Mouse (Mus musculus) ES-Bruce4 (cell line): ENCODE results near the gene Atg4c. TPM values are rescaled to one million over a fixed set of nuclear protein-coding genes. Genes with fewer than 3 reads are reported as not detected.

Experiments used
- H3K27ac ChIP-seq: 2 replicates; pipeline ENCODE4 v1.5.1; 2012; ENCODE audit warnings: low read length, inconsistent platforms; ENCODE audit not compliant: insufficient read depth
- H3K27me3 ChIP-seq: 2 replicates; pipeline ENCODE4 v1.6.1; 2012; ENCODE audit warnings: mild to moderate bottlenecking, low read length, inconsistent platforms; ENCODE audit not compliant: control insufficient read depth, poor library complexity, insufficient read depth, severe bottlenecking
- H3K36me3 ChIP-seq: 2 replicates; pipeline ENCODE4 v1.6.1; 2012; ENCODE audit warnings: inconsistent platforms, mild to moderate bottlenecking, low read length, moderate library complexity; ENCODE audit not compliant: control insufficient read depth, poor library complexity, insufficient read depth, severe bottlenecking
- H3K4me1 ChIP-seq: one replicate; pipeline ENCODE4 v1.8.1; 2011; ENCODE audit warnings: low read length; ENCODE audit not compliant: control insufficient read depth, insufficient read depth
- H3K4me3 ChIP-seq: 2 replicates; pipeline ENCODE4 v1.5.1; 2011; ENCODE audit warnings: low read depth, mild to moderate bottlenecking, low read length
- H3K9ac ChIP-seq: 2 replicates; pipeline ENCODE4 v1.6.1; 2012; ENCODE audit warnings: low read depth, mild to moderate bottlenecking, inconsistent platforms; ENCODE audit not compliant: poor library complexity, severe bottlenecking
- H3K9me3 ChIP-seq: replicated peaks from 2 replicates; pipeline ENCODE4 v1.6.1; 2012; ENCODE audit warnings: mild to moderate bottlenecking, low read length, inconsistent platforms; ENCODE audit not compliant: control insufficient read depth, poor library complexity, insufficient read depth, severe bottlenecking
- CTCF ChIP-seq: IDR thresholded peaks from one replicate; pipeline ENCODE4 v1.8.1; 2011; ENCODE audit warnings: low read depth, low read length
- EP300 ChIP-seq: IDR thresholded peaks from 2 replicates; pipeline ENCODE4 v1.6.1; 2011; ENCODE audit warnings: low read depth, low read length; ENCODE audit not compliant: insufficient read depth
- POLR2A ChIP-seq: IDR thresholded peaks from one replicate; pipeline ENCODE4 v1.8.1; 2011; ENCODE audit warnings: low read length; ENCODE audit not compliant: insufficient read depth
- polyA plus RNA-seq: library from polyadenylated mRNA; stranded (reverse); fragments of >200 nt; gene quantifications from 2 replicates; pipeline ENCODE4 v1.2.4, GENCODE M21; 2011; ENCODE audit warnings: low read depth; ENCODE audit not compliant: missing spikeins, insufficient read depth, insufficient read length

The Atg4c gene
- polyA plus RNA-seq, 1 experiment = 16.5 TPM

DNA sequence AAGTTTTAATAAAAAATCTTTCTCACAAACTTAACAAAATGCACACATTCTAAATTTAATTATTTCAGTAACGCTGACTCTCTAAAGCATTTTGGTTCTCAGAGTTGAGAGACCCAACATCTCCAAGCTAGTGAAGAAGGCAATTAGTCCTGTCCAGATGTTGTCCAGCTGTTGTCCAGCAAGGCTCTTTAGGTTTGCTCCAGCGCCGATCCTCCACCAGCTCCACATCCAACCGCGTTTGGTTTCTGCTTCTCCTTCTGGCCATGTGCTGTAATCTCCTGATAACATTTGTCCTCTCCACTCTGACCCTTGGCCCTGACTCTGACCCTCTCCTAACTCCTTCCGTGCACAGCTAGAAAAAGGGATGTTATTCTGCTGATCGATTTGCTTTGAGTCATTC, 16.9 kb upstream of the Atg4c start:
- Histone ChIP-seq H3K4me1 (no peaks in the 10 kb centered on the region), H3K9ac (no peak overlapping the region)

GRCm38 (mm10) chr4:99177255-99177654, 16.5 kb upstream of the Atg4c start:
- H3K9me3 ChIP-seq = no peaks in the 10 kb centered on the region
- no peaks in the 10 kb centered on the region for H3K4me1 ChIP-seq
- H3K4me3 ChIP-seq = no peak overlapping the region
- TF ChIP-seq EP300 (no peak), POLR2A (no peak), CTCF (no peak)
- no peaks in the 10 kb centered on the region for H3K27me3 ChIP-seq
- H3K9ac ChIP-seq = no peak overlapping the region
- H3K27ac ChIP-seq = no peak overlapping the region
- no peaks in the 10 kb centered on the region for H3K36me3 ChIP-seq

More for the DNA sequence above, 16.9 kb upstream of the Atg4c start:
- no peak overlapping the region for H3K4me3 ChIP-seq
- no peak overlapping the region for H3K27ac ChIP-seq
- H3K9me3 ChIP-seq = no peaks in the 10 kb centered on the region
- no peaks in the 10 kb centered on the region for H3K36me3 ChIP-seq
- TF ChIP-seq CTCF = no peak
- TF ChIP-seq EP300 = no peak
- TF ChIP-seq POLR2A = no peak
- no peaks in the 10 kb centered on the region for H3K27me3 ChIP-seq

- Histone ChIP-seq H3K4me3 (no peak overlapping the region), H3K9ac (no peak overlapping the region), H3K9me3 (no peaks in the 10 kb centered on the region), H3K4me1 (no peaks in the 10 kb centered on the region), H3K27me3 (no peaks in the 10 kb centered on the region), H3K27ac (no peak overlapping the region), H3K36me3 (no peaks in the 10 kb centered on the region)
- TF ChIP-seq EP300 (no peak), POLR2A (no peak)
Measured at GRCm38 (mm10) chr4:99178851-99179250, 14.9 kb upstream of the Atg4c start.

DNA sequence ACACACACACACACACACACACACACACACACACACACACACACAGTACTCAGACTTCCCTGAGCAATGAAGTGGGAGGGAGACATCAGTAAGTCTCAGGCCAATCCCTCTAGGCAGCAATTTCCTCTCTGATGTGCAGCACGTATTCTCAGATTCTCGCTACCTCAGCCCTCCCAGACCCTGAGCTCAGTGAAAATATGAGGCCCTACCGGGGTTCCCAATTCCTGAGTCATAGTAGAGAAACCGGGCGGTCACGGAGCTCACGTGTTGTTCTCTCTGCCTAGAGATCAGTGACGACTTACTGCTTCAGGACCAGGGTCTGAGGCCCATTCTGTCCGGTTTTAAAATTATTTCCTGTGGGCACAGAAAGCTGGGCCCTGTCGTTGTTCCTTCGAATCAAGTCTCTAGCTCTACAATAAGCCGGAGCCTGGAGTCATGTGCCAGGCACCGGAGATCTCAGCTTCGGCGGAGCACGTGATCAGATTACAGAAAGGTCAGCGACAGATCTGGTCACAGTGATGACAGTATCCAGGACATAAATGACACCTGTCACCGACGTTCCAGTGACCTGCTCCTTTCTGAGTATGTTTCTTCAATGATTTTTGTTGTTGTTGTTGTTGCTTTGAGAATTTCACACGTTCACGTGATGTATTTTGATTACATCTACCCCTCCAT, 14.2 kb upstream of the Atg4c start:
- Histone ChIP-seq H3K9me3 (no peaks in the 10 kb centered on the region), H3K27ac (no peak overlapping the region), H3K36me3 (no peaks in the 10 kb centered on the region), H3K4me1 (no peaks in the 10 kb centered on the region), H3K27me3 (no peaks in the 10 kb centered on the region), H3K9ac (no peak overlapping the region), H3K4me3 (no peak overlapping the region)
- TF ChIP-seq EP300 (no peak), POLR2A (no peak), CTCF (no peak)

GRCm38 (mm10) chr4:99180921-99181320, 12.8 kb upstream of the Atg4c start:
- TF ChIP-seq CTCF = no peak
- no peak for TF ChIP-seq POLR2A
- no peak for TF ChIP-seq EP300
- Histone ChIP-seq H3K9ac (no peak overlapping the region), H3K4me3 (no peak overlapping the region), H3K36me3 (no peaks in the 10 kb centered on the region), H3K4me1 (no peaks in the 10 kb centered on the region), H3K27me3 (no peaks in the 10 kb centered on the region), H3K9me3 (no peaks in the 10 kb centered on the region), H3K27ac (no peak overlapping the region)

DNA sequence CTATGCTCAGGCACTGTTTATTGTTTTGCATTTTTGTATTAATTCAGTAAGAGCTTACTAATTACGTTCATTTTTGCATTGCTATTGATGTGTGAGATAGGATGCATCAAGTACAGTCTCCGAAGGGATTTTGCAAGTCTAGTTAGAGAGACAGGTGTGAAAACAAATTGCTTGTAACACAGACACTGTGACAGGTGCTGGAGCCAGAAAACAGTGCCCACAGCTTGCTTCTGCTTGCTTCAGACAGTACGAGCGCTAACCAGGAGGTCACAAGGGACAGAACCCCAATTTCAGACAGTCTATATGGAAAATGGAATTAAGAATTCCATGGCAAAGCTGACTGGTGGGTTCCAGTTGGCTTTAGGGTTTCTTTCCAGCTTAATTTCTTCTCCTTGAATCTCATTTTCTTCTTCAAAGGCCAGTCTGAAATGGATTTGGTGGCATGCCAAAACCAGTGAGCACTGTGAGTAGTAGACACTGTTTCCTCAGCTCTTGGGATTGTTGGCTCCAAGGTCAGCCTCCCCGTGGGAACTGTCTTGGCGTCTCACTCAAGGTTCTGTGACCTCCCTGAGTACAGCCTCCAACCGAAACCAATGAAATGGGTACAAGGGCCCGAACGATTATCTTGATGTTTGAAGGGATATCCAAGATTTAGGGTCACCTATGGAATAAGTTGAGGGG, 11.9 kb upstream of the Atg4c start:
- no peaks in the 10 kb centered on the region for H3K36me3 ChIP-seq
- no peaks in the 10 kb centered on the region for H3K9me3 ChIP-seq
- TF ChIP-seq POLR2A (no peak), EP300 (no peak), CTCF (no peak)

More for the DNA sequence above, 11.9 kb upstream of the Atg4c start:
- Histone ChIP-seq H3K27me3 (no peaks in the 10 kb centered on the region), H3K27ac (no peak overlapping the region), H3K4me3 (no peak overlapping the region), H3K4me1 (no peaks in the 10 kb centered on the region), H3K9ac (no peak overlapping the region)
